Mouse (Mus musculus) induced T-regulatory cell, adult 2 months (primary cell): ENCODE results near the gene Ptprg.

ENCODE experiments used
- DNase-seq: peaks from one replicate; pipeline ENCODE4 v3.0.0-alpha.2; 2012; ENCODE audit warnings: low read depth

Ptprg gene

DNA sequence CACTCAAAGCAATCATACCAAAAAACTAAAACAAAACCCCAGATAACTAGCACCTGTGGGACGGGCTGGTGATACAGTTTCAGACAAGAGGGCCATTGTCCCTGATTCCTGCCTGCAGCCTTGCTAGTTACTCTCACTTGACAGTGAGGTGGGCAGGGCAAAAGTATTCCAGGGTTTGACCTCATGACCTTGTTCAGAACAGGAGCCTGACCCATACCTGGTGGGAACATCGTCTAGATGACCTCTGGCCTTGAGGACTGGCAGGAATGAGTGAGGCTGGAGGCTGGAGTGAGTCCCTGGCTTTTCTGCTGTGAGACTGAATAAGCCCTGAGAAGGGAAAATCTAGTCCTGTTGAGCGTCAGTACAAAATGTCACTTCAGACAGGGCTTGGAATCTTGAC is 11.1 kb downstream of the Ptprg start:
- no peak for DNase-seq

DNA sequence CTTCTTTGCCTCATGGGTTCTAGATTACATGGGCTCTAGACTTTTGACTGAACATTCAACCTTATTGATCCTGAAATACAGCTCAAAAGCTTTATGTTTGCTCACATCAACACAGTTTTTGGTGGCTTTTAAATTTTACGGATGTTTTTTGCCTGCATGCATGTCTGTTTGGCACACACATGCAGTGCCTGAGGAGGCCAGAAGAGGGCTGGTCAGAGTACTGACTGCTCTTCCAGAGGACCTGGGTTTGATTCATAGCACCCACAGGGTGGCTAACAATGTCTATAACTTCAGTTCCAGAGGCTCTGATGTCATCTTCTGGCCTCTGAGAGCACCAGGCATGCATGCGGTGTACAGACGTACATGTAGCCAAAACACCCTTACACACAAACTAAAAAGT is 12.0 kb downstream of the Ptprg start:
- DNase-seq, result no peak

- DNase-seq, result no peak
These were observed 16.4 kb downstream of the Ptprg start for GRCm38 (mm10) chr14:11569734-11570133.

DNA sequence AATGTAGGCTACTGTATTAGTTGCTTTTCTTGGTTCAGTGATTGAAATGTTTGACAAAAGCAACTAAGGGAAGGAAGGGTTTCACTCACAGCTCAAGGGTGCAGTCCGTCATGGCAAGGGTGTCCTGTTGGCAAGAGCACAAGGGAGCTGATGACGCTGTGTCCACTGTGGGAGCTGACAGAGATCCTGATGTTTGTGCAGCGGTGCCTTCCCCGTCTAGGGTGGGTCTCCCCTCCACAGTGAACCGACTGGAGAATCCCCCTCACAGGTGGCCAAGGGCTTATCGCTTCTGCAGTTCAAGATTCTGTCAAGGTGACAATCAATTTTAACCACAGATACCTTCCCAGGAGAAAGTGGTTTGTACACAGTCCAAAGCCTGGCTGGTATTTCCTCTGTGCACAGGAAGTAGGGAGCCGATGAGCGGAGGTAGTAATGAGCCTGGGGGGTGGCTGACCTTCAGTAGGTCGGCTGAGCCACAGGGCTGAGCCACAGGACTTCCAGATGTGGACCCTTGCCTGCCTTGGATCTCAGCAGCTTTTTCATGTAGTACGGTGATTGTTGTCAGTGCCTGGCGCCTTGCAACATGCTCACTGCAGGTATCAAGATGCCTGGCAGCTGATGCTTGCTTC is 18.5 kb downstream of the Ptprg start:
- no peak for DNase-seq

- no peak for DNase-seq
These were observed 19.1 kb downstream of the Ptprg start for GRCm38 (mm10) chr14:11572395-11572784.

DNA sequence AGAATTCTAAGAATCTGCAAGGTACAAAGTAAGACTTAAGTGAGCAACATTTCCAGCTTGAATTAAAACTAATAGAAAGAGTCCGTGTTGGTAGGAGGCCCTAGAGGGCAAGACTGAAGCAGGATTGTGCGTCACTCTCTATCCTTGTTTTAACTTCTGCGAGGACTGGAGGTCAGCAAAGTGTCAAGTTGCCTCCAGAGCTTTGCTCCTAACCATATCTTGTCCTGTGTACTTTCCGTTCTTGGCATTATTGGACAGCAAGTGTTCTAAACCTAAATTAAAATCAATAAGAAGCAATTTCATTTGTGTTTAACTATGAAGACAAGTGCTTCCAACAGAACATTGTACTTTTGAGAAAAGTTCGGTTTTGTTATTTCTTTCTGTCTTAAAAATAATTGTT is 20.4 kb downstream of the Ptprg start:
- no peak for DNase-seq

- DNase-seq, result no peak
These were observed 24.1 kb downstream of the Ptprg start for GRCm38 (mm10) chr14:11577276-11577909.

DNA sequence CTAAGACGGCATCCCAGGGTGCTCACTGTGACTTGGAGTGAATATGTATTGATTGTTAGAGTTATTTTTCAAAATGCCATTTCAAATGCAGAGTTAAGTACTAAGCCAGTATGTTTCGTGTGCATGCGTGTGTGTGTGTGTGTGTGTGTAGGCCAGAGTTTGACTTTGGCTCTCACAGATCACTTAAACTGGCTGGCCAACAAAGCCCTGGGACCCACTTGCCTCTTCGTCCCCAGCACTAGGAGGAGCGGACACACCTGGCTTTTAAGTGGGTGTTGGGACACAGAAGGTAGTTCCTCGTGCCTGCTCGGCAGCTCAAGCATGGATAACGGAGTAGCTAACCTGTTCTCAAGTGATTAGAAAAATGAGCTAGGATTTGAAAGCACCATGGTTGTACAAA is 24.6 kb downstream of the Ptprg start:
- DNase-seq, result no peak

DNA sequence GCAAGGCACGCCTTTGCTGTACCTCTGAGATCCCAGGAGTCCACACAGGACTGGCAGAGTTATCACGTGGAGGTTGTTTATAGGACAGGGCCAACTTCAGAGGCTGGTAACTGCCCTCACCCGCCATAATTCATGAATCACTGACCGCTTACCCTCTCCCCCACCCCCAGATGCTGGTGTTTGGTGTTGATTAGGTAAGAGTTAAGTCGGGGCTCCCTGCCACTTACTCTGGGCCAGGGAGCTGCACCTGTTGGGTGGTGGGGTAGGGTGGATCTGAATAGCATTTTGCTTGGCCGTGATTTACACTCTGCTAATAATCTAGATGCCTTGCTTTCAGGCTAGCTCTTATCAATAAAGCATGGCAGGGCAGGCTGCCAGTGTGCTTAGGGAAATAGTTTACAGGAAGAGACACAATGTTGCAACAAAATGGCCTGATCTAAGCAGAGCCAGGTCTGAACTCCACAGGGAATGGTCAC is 25.2 kb downstream of the Ptprg start:
- DNase-seq, result no peak

GRCm38 (mm10) chr14:11579950-11580349 is 26.6 kb downstream of the Ptprg start:
- no peak for DNase-seq

DNA sequence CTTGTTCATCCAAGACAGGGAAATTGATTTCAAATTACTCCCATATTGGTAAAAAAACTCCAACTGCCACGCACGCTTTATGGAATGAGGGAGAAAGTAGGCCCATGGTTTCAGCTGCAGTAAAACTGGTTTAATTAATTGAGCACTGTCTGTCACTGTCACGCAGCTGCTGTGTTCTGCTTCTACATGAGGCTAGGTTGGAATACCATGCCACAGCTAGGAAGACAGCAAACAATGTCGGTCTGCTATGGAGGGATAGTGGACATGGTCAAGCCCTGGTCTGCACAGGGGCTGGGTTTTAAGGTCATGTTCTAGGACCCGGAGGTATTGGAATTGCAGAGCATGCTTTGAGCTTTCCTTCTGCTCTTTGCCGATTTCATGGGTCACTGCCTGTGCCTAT is 30.9 kb downstream of the Ptprg start:
- DNase-seq, result no peak

- DNase-seq, result no peak
These were observed 31.7 kb downstream of the Ptprg start for GRCm38 (mm10) chr14:11584929-11585633.

DNA sequence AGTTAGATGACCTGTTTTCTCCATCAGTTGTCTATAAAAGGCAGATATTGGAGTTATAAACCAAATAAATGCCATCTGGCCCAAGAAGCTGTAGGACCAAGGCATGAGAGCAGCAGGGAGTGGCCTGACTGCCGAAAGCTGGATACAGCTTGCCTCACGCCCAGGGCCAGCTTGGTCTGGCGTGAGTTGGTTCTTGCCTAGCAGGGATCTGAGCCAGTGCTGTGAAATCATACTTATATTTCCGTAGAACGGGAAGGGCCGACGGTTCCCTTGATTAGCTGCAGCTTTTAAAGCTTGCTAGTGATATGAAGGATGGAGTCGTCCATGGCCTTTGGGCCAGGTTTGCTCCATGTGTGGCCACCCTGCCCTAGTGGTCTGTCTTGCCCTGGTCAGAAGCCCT is 37.1 kb downstream of the Ptprg start:
- no peak for DNase-seq

DNA sequence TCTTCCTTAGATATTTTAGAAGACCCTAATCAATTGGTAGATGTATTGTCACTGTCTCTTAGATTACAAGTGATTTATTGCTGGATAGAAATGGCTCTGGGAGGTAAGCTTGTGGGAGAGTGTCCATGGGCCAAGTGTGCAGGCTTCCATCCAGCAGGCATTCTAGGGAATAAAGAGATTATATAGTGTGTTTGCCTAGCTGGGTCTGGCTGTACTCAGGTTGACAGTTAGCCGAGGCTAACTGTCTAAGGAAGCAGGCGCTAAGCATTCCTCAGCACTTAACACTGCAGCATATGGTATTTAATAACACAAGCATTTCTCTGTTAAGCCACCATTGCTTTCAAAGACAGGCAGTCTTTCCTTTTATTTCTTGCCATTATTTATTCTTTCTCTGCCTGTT is 39.3 kb downstream of the Ptprg start:
- DNase-seq, result no peak

DNA sequence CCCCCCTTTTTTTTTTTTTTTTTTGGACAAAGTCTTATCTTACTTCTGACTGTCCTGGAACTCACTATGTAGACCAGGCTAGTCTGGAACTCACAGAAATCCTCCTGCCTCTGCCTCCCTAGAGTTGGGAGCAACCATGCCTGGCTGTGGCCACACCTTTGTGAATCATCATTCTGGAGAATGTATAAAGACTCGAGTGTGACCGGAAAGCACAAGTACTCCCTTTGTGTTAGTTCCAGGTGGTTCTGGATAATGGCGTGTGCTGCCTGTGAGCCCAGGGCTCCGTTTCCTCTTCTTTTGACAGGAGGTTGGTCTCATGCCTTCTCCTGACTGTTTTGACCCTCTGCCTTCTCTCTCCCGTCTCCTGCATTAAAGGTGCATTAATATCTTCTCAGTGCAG is 41.0 kb downstream of the Ptprg start:
- no peak for DNase-seq

DNA sequence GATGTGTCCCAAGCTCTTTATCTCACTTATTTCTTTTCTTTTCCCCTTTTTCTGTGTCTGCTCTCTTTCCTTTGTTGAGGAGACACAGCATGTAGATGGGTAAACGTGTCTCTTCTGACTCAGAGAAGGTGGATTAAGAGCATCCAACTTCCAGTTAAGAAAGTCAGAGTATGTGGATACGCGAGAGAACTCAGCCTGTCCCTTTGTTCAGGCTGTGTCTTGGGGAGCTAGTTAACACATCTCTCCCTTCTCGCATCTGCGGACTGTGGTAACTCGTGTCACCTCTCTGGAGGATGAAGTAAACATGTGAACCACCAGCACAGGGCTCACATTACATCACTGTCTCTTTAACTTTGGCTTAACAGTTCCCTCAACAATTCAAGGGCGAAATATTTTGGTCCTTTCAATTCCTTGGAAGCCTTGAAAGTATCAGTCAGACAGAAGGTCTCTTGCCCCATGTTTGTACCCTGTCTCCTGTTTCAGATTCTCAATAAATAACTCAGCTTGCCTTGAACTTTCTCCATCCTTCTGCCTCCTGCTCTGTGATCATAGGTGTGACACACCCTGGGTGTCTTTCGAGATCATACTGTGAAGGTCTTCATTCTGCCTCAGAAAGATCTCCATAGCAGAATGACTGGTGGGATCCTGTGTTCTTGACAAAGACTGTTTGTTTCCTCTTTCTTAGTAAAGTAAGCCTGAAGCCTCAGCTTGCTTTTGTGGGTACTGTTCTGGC is 51.0 kb downstream of the Ptprg start:
- DNase-seq, result no peak

GRCm38 (mm10) chr14:11608366-11608765 is 55.0 kb downstream of the Ptprg start:
- DNase-seq, result no peak

DNA sequence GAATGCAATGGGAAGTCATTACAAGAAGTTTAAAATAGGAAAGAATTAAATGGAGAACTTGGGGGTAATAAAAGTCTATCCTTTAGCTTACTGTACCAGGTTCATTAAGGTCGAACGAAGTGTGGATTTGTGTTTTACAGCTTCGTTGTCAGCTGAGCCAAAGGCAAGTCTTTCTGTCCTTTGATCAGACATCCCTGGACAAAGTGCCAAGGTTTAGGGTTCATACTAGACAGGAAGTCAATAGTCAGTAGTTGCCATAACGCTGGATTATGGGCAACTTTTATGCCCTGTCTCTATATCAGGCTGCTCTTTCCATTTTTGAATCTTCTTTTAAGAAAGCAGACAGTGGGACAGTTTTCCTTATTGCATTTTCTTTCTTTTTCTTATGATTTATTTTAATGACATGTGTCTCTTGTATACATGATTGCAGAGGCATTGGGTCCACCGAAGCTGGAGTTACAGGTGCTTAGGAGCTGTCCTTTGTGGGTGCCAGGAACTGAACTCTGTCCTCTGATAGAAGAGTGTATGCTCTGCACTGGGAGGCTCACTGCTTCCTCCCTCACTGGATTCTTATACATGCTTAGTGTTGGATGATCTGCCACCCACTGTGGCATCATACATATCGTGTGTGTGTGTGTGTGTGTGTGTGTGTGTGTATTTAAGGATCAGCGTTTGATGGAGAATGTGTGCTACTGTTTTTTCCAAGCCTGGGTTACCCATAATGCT is 56.7 kb downstream of the Ptprg start:
- no peak for DNase-seq

GRCm38 (mm10) chr14:11612426-11612825 is 59.1 kb downstream of the Ptprg start:
- DNase-seq, result no peak

GRCm38 (mm10) chr14:11613146-11613545 is 59.8 kb downstream of the Ptprg start:
- DNase-seq, result no peak

- DNase-seq, result no peak
These were observed 62.4 kb downstream of the Ptprg start for GRCm38 (mm10) chr14:11615697-11616096.

DNA sequence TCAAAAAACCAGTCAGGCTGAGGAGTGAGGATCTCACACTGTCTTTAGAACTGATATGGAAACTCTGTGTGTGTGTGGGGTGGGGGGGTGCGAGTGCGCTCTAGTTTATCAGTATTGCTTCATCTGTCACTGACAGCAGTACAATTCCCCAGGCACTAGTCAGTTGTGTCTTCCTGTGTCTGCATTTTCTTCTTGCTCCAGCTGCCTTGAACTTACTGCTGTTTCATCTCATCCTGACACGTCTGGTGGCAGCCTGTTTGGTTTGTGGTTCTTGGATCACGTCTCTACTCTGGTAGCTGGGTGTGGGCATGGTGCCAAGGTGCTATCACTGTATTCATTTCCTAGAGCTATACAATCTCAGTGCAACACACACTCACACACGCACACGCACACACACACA is 64.0 kb downstream of the Ptprg start:
- DNase-seq, result no peak
